Mouse (Mus musculus): Measurements from ENCODE around the gene Depdc5. TPM values are rescaled to one million over a fixed set of nuclear protein-coding genes. Genes with fewer than 3 reads are reported as not detected.
"Not testable (repeated sequence)": the region's sequence is repeated elsewhere in the genome, so short reads cannot be mapped to it uniquely, and the experiment has no call there.

Gene Depdc5
- polyA plus RNA-seq, 1 experiment from 2014 or later, result 14.0 TPM

- Histone ChIP-seq H3K36me3 (ENCODE audit: inconsistent target) (0 out of 2 replicates have a peak, but pooled peaks cover 5% of the 10 kb centered on the region), H3K27ac (peak within 1 kb of the TSS; percentile 94), H3K79me2 (ENCODE audit: inconsistent target) (peaks cover 46% of the 10 kb centered on the region), H3K4me3 (ENCODE audit: inconsistent target) (peak within 1 kb of the TSS; percentile 98)
- WGBS (ENCODE audit: missing documents), result under 1% methylated on average over 87 of the region's 121 CpGs
Observed at GRCm38 (mm10) chr5:33018561-33019425, 155.3 kb downstream of the Depdc5 start, which contains the start of gene Ywhah. TSS of gene Ywhah (plus strand) at chr5:33018816.

GRCm38 (mm10) chr5:33019426-33019821, 155.9 kb downstream of the Depdc5 start:
- Histone ChIP-seq H3K36me3 (ENCODE audit: inconsistent target) (0 out of 2 replicates have a peak, but pooled peaks cover 5% of the 10 kb centered on the region), H3K27ac (peak overlapping the region; percentile 94), H3K79me2 (ENCODE audit: inconsistent target) (peaks cover 53% of the 10 kb centered on the region), H3K4me3 (ENCODE audit: inconsistent target) (peak overlapping the region; percentile 98)
- 0% methylated on average over 12 of the region's 12 CpGs for WGBS (ENCODE audit: missing documents)

- 69% methylated on average over 2 of the region's 2 CpGs for WGBS (ENCODE audit: missing documents)
- no peak overlapping the region for H3K4me3 ChIP-seq (ENCODE audit: inconsistent target)
- H3K79me2 ChIP-seq (ENCODE audit: inconsistent target), result peaks cover 75% of the 10 kb centered on the region
- H3K27ac ChIP-seq, result no peak overlapping the region
- H3K36me3 ChIP-seq (ENCODE audit: inconsistent target), result peaks cover 22% of the 10 kb centered on the region
Observed at GRCm38 (mm10) chr5:33021622-33022021, 158.1 kb downstream of the Depdc5 start.

GRCm38 (mm10) chr5:33023337-33023736, 159.8 kb downstream of the Depdc5 start:
- Histone ChIP-seq H3K4me3 (ENCODE audit: inconsistent target) (no peak overlapping the region), H3K79me2 (ENCODE audit: inconsistent target) (peaks cover 86% of the 10 kb centered on the region), H3K27ac (peak overlapping the region; percentile 4), H3K36me3 (ENCODE audit: inconsistent target) (peaks cover 22% of the 10 kb centered on the region)
- 87% methylated on average over 4 of the region's 4 CpGs for WGBS (ENCODE audit: missing documents)

GRCm38 (mm10) chr5:33024474-33024873, 161.0 kb downstream of the Depdc5 start:
- Histone ChIP-seq H3K4me3 (ENCODE audit: inconsistent target) (no peak overlapping the region), H3K79me2 (ENCODE audit: inconsistent target) (peaks cover 83% of the 10 kb centered on the region), H3K27ac (peak overlapping the region; percentile 4; the same call in 1 of the 2 replicates), H3K36me3 (ENCODE audit: inconsistent target) (peaks cover 22% of the 10 kb centered on the region)
- 24% methylated on average over 5 of the region's 5 CpGs for WGBS (ENCODE audit: missing documents)

- 94% methylated on average over 2 of the region's 2 CpGs for whole genome bisulfite sequencing (ENCODE audit: missing documents)
- Histone ChIP-seq H3K4me3 (ENCODE audit: inconsistent target) (no peak overlapping the region), H3K27ac (no peak overlapping the region), H3K36me3 (ENCODE audit: inconsistent target) (peaks cover 17% of the 10 kb centered on the region), H3K79me2 (ENCODE audit: inconsistent target) (peaks cover 41% of the 10 kb centered on the region)
Observed at GRCm38 (mm10) chr5:33028656-33029055, 165.2 kb downstream of the Depdc5 start.

- Histone ChIP-seq H3K27ac (no peak overlapping the region), H3K4me3 (ENCODE audit: inconsistent target) (no peak overlapping the region), H3K36me3 (ENCODE audit: inconsistent target) (peaks cover 8% of the 10 kb centered on the region; the same call in 1 of the 2 replicates), H3K79me2 (ENCODE audit: inconsistent target) (peaks cover 21% of the 10 kb centered on the region)
- 89% methylated on average over 3 of the region's 4 CpGs for WGBS (ENCODE audit: missing documents)
Observed at GRCm38 (mm10) chr5:33030425-33031175, 167.1 kb downstream of the Depdc5 start.

- H3K27ac ChIP-seq, result no peak overlapping the region
- WGBS (ENCODE audit: missing documents), result 96% methylated on average over 10 of the region's 10 CpGs
- no peak overlapping the region for H3K4me3 ChIP-seq (ENCODE audit: inconsistent target)
- no peaks in the 10 kb centered on the region; the same call in 1 of the 2 replicates for H3K36me3 ChIP-seq (ENCODE audit: inconsistent target)
- H3K79me2 ChIP-seq (ENCODE audit: inconsistent target), result peaks cover 7% of the 10 kb centered on the region
Observed at GRCm38 (mm10) chr5:33032036-33032773, 168.7 kb downstream of the Depdc5 start.

GRCm38 (mm10) chr5:33033121-33033520, 169.6 kb downstream of the Depdc5 start:
- no peaks in the 10 kb centered on the region; the same call in 1 of the 2 replicates for H3K36me3 ChIP-seq (ENCODE audit: inconsistent target)
- WGBS (ENCODE audit: missing documents), result 5% methylated on average over 4 of the region's 4 CpGs
- peaks cover 1% of the 10 kb centered on the region for H3K79me2 ChIP-seq (ENCODE audit: inconsistent target)
- no peak overlapping the region for H3K4me3 ChIP-seq (ENCODE audit: inconsistent target)
- H3K27ac ChIP-seq, result no peak overlapping the region

- not testable (repeated sequence) for H3K79me2 ChIP-seq (ENCODE audit: inconsistent target); H3K36me3 ChIP-seq (ENCODE audit: inconsistent target); H3K4me3 ChIP-seq (ENCODE audit: inconsistent target); H3K27ac ChIP-seq
- WGBS (ENCODE audit: missing documents), result 50% methylated on average over 8 of the region's 8 CpGs
Observed at GRCm38 (mm10) chr5:33033633-33034032, 170.1 kb downstream of the Depdc5 start.

GRCm38 (mm10) chr5:33034100-33034499, 170.6 kb downstream of the Depdc5 start:
- no peaks in the 10 kb centered on the region for H3K79me2 ChIP-seq (ENCODE audit: inconsistent target)
- no peaks in the 10 kb centered on the region for H3K36me3 ChIP-seq (ENCODE audit: inconsistent target)
- H3K27ac ChIP-seq, result no peak overlapping the region
- H3K4me3 ChIP-seq (ENCODE audit: inconsistent target), result no peak overlapping the region
- WGBS (ENCODE audit: missing documents), result 31% methylated on average over 7 of the region's 7 CpGs

- no peak overlapping the region for H3K27ac ChIP-seq
- H3K36me3 ChIP-seq (ENCODE audit: inconsistent target), result no peaks in the 10 kb centered on the region
- no peak overlapping the region for H3K4me3 ChIP-seq (ENCODE audit: inconsistent target)
- WGBS (ENCODE audit: missing documents), result 92% methylated on average over 3 of the region's 3 CpGs
- no peaks in the 10 kb centered on the region for H3K79me2 ChIP-seq (ENCODE audit: inconsistent target)
Observed at GRCm38 (mm10) chr5:33034916-33035315, 171.4 kb downstream of the Depdc5 start.

- Histone ChIP-seq H3K4me3 (ENCODE audit: inconsistent target) (no peak overlapping the region), H3K36me3 (ENCODE audit: inconsistent target) (no peaks in the 10 kb centered on the region), H3K27ac (no peak overlapping the region), H3K79me2 (ENCODE audit: inconsistent target) (no peaks in the 10 kb centered on the region)
- WGBS (ENCODE audit: missing documents), result 29% methylated on average over 10 of the region's 13 CpGs
Observed at GRCm38 (mm10) chr5:33038656-33039509, 175.4 kb downstream of the Depdc5 start.
